Mouse (Mus musculus): ENCODE measurements at regions not wholly inside any gene's neighbourhood (a gene's known extent, or its start where the extent isn't known, plus 50 kb on each side); places are given as distances from the start of the nearest gene placed in this dataset.
"Not testable (repeated sequence)": the region's sequence is repeated elsewhere in the genome, so short reads cannot be mapped to it uniquely, and the experiment has no call there.

DNA sequence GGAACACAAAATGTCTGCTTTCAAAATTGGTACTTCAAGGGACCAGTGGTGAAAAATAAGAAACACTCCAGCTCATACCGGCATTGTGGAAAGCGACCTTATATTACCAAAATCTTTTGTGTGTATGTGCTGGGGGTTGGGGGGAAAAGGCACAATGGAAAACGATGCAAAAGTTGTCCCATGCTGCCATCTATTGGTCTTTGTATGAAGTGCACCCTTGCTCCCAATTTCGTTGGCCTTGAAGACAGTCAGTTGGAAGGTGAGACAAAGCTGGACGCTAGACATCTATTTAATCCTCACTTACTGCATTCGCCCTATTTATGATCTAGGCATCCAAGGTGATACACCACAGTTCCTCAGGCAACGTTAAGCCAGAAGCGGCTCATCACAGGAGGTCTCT lies 186.6 kb downstream of the BC048507 start:
- not testable (repeated sequence) for DNase-seq (ENCODE audit: low spot score in 2 of 2)

DNA sequence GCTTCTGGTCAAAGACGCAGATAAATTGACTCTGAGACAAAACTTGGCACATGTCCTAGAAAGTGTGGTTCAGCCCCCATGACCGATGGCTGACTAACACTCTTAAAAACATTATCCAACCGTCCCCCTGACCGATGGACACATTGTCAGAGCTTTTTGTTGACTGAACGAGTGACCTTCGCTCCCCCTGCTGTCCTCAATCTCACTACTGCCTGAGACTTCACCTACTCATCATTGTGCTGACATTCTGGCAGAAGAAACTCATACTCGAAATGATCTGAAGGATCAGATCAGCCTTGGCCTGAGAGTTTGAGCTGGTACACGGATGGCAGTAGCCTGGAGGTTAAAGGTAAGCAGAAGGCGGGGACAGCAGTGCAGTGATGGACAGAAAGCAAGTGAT lies 230.2 kb downstream of the BC048507 start:
- not testable (repeated sequence) for DNase-seq (ENCODE audit: low spot score in 2 of 2)

DNA sequence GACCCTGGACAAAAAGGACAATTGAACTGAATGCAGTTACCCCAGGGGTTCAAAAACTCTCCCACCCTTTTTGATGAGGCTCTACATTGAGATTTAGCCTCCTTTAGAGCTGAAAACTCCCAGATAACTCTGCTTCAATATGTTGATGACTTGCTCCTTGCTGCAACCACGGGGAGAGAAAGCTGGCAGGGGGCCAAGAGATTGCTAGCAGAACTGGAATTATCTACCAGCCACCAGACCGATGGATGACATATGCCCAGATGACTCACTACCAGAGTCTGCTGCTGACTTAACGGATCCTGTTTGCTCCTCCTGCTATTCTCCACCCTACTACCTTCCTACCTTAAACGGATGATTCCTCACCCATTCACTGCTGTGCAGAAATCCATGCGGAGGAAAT lies 253.7 kb downstream of the BC048507 start:
- peak in 1 of 2 experiments; percentile 73 for DNase-seq (ENCODE audit: low spot score in 2 of 2)

Data from left cerebral cortex, adult 8-10 months (tissue).